Mouse (Mus musculus): Measurements from ENCODE around the gene Lnx2. TPM values are rescaled to one million over a fixed set of nuclear protein-coding genes. Genes with fewer than 3 reads are reported as not detected.

Gene Lnx2
- polyA plus RNA-seq, 1 experiment, result 57.3 TPM

GRCm38 (mm10) chr5:147055572-147056245 lies 20.7 kb downstream of the Lnx2 start:
- Histone ChIP-seq H3K4me3 (replicated peaks; ENCODE audit: extremely low read depth, low read depth, low read length) (no peak overlapping the region), H3K4me1 (ENCODE audit: control insufficient read depth, insufficient read depth, low read length) (peaks cover 25% of the 10 kb centered on the region)
- DNase-seq, result no peak
- TF ChIP-seq CTCF (IDR thresholded peaks at IDR 0.05; ENCODE audit: insufficient read depth, low read length) (no peak), POLR2A (IDR thresholded peaks at IDR 0.05; ENCODE audit: borderline replicate concordance, extremely low read depth, low read depth, low read length) (no peak)
- 60% methylated on average over 6 of the region's 6 CpGs for WGBS

GRCm38 (mm10) chr5:147054747-147055270 lies 21.6 kb downstream of the Lnx2 start:
- Histone ChIP-seq H3K4me3 (replicated peaks; ENCODE audit: extremely low read depth, low read depth, low read length) (no peak overlapping the region), H3K4me1 (ENCODE audit: control insufficient read depth, insufficient read depth, low read length) (peaks cover 24% of the 10 kb centered on the region)
- no peak for DNase-seq
- no peak for TF ChIP-seq CTCF (IDR thresholded peaks at IDR 0.05; ENCODE audit: insufficient read depth, low read length)
- no peak for TF ChIP-seq POLR2A (IDR thresholded peaks at IDR 0.05; ENCODE audit: borderline replicate concordance, extremely low read depth, low read depth, low read length)
- WGBS, result 57% methylated on average over 2 of the region's 2 CpGs

- Histone ChIP-seq H3K4me1 (ENCODE audit: control insufficient read depth, insufficient read depth, low read length) (peaks cover 19% of the 10 kb centered on the region), H3K4me3 (replicated peaks; ENCODE audit: extremely low read depth, low read depth, low read length) (no peak overlapping the region)
- 82% methylated on average over 6 of the region's 6 CpGs for WGBS
- no peak for TF ChIP-seq CTCF (IDR thresholded peaks at IDR 0.05; ENCODE audit: insufficient read depth, low read length)
- no peak for TF ChIP-seq POLR2A (IDR thresholded peaks at IDR 0.05; ENCODE audit: borderline replicate concordance, extremely low read depth, low read depth, low read length)
- no peak for DNase-seq
Observed at GRCm38 (mm10) chr5:147054328-147054727, 22.1 kb downstream of the Lnx2 start.

DNA sequence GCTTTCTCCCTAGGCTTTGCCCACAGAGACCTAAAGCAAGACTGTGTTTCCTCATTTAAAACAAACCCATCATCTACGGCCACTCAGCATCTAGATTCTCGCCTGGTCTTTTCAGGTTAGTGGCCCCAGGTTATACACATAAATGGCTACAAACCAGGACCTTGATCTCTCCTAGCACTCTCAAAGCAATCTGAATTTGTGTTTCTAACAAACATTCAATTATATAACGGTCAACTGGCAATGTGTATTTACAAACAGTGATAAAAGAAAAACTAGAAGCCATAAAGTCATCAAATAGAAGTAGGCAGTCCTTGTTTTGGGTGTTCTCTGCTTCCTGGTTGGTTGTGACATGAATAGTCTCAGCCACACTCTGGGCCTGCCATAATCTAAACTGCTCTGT lies 22.9 kb downstream of the Lnx2 start:
- no peak for DNase-seq
- Histone ChIP-seq H3K4me3 (replicated peaks; ENCODE audit: extremely low read depth, low read depth, low read length) (no peak overlapping the region), H3K4me1 (ENCODE audit: control insufficient read depth, insufficient read depth, low read length) (peaks cover 20% of the 10 kb centered on the region)
- TF ChIP-seq POLR2A (IDR thresholded peaks at IDR 0.05; ENCODE audit: borderline replicate concordance, extremely low read depth, low read depth, low read length) (no peak), CTCF (IDR thresholded peaks at IDR 0.05; ENCODE audit: insufficient read depth, low read length) (no peak)
- 72% methylated on average over 3 of the region's 3 CpGs for WGBS

DNA sequence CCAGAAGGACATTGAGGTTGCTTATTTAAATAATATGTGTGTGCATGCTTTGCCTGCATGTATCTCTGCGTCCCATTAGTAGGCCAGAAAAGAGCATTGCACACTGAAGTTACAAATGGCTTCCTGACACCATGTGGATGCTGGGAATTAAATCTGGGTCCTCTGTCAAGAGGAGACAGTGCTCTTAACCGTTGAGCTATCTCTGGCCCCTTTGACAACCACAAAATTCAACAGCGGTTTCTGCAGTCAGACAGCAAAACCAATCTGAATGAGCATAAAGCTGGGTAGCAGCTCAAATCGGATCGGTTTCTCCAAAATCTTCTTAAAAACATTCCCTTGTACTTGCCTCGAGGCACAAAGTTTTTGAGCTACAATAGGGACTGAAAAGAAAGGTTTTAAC lies 23.3 kb downstream of the Lnx2 start:
- TF ChIP-seq CTCF (IDR thresholded peaks at IDR 0.05; ENCODE audit: insufficient read depth, low read length), result no peak
- Histone ChIP-seq H3K4me3 (replicated peaks; ENCODE audit: extremely low read depth, low read depth, low read length) (no peak overlapping the region), H3K4me1 (ENCODE audit: control insufficient read depth, insufficient read depth, low read length) (peaks cover 20% of the 10 kb centered on the region)
- no peak for DNase-seq
- 86% methylated on average over 6 of the region's 6 CpGs for WGBS

DNA sequence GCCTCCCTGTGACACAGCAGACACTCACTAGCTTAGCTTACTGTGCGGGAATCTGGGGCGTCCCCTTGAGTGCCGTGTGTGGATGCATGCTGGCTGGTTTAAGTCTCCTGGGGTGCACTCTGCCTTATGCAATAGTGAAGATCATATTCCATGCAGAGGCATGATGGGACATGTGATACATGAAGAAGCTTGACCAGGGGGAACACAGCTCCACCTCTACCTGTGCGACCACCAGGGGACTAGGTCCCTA lies 24.2 kb downstream of the Lnx2 start:
- WGBS, result 65% methylated on average over 4 of the region's 4 CpGs
- no peak for DNase-seq
- no peak for TF ChIP-seq POLR2A (IDR thresholded peaks at IDR 0.05; ENCODE audit: borderline replicate concordance, extremely low read depth, low read depth, low read length)
- no peak for TF ChIP-seq CTCF (IDR thresholded peaks at IDR 0.05; ENCODE audit: insufficient read depth, low read length)
- Histone ChIP-seq H3K4me3 (replicated peaks; ENCODE audit: extremely low read depth, low read depth, low read length) (no peak overlapping the region), H3K4me1 (ENCODE audit: control insufficient read depth, insufficient read depth, low read length) (peaks cover 20% of the 10 kb centered on the region)

DNA sequence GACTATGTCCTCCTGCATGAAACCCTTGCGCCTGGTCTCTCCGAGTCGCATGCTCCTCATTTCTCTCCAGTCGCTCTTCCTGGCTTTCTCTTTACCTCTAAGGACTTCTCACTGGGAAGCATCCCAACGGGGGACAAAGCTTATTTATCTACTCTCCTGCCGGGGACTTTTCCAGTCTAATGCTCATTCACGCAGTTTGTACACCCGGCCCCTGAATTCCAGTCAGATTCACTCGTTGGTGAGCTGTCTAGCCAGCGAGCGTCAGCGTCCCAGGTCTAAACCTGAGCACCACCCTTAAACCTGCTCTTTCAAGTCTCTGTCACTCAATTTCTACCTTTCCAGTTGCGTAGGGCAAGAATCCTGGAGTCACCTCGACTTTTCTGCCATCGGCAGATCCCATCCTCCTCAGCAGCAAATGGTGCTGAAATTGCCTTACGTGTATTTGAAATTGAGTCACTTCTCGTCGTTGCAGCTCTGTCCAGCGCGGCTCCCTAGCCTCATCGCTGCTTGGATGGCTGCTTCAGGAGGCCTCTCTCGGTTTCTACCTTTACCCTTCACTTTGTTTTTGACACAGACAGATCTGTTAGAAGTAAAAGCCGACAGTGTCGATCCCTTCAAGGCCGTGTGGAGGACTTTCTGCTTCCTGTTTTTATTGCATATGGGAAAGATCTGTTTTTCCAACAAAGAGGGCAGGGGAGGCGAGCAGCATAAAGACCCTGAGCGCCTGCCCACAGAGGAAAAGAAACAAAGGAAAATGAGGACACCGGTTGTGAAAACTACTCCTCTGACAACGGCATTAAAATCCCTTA lies 24.7 kb downstream of the Lnx2 start:
- Histone ChIP-seq H3K4me3 (replicated peaks; ENCODE audit: extremely low read depth, low read depth, low read length) (no peak overlapping the region), H3K4me1 (ENCODE audit: control insufficient read depth, insufficient read depth, low read length) (peaks cover 20% of the 10 kb centered on the region)
- TF ChIP-seq POLR2A (IDR thresholded peaks at IDR 0.05; ENCODE audit: borderline replicate concordance, extremely low read depth, low read depth, low read length) (no peak), CTCF (IDR thresholded peaks at IDR 0.05; ENCODE audit: insufficient read depth, low read length) (no peak)
- WGBS, result 48% methylated on average over 29 of the region's 29 CpGs
- no peak for DNase-seq

- Histone ChIP-seq H3K4me1 (ENCODE audit: control insufficient read depth, insufficient read depth, low read length) (peaks cover 19% of the 10 kb centered on the region), H3K4me3 (replicated peaks; ENCODE audit: extremely low read depth, low read depth, low read length) (peak overlapping the region; percentile 14)
- no peak for DNase-seq
- no peak for TF ChIP-seq POLR2A (IDR thresholded peaks at IDR 0.05; ENCODE audit: borderline replicate concordance, extremely low read depth, low read depth, low read length)
- TF ChIP-seq CTCF (IDR thresholded peaks at IDR 0.05; ENCODE audit: insufficient read depth, low read length), result no peak
- 46% methylated on average over 13 of the region's 13 CpGs for WGBS
Observed at GRCm38 (mm10) chr5:147050816-147051499, 25.4 kb downstream of the Lnx2 start.

- H3K4me3 ChIP-seq (replicated peaks; ENCODE audit: extremely low read depth, low read depth, low read length), result no peak overlapping the region
- H3K4me1 ChIP-seq (ENCODE audit: control insufficient read depth, insufficient read depth, low read length), result peaks cover 18% of the 10 kb centered on the region
- WGBS, result 48% methylated on average over 19 of the region's 19 CpGs
- TF ChIP-seq CTCF (IDR thresholded peaks at IDR 0.05; ENCODE audit: insufficient read depth, low read length) (no peak), POLR2A (IDR thresholded peaks at IDR 0.05; ENCODE audit: borderline replicate concordance, extremely low read depth, low read depth, low read length) (no peak)
- no peak for DNase-seq
Observed at GRCm38 (mm10) chr5:147049544-147050209, 26.7 kb downstream of the Lnx2 start.
